Mouse (Mus musculus) lung, postnatal 0 days (tissue): ENCODE data around the gene Rrp7a.

Experiments used
- CTCF ChIP-seq: IDR thresholded peaks from 2 replicates; pipeline ENCODE4 v1.5.1; 2016; ENCODE audit warnings: antibody characterized with exemption, mild to moderate bottlenecking
- EP300 ChIP-seq: IDR thresholded peaks from 2 replicates; pipeline ENCODE4 v1.6.1; 2016; ENCODE audit warnings: antibody characterized with exemption, mild to moderate bottlenecking, control low read depth

DNA sequence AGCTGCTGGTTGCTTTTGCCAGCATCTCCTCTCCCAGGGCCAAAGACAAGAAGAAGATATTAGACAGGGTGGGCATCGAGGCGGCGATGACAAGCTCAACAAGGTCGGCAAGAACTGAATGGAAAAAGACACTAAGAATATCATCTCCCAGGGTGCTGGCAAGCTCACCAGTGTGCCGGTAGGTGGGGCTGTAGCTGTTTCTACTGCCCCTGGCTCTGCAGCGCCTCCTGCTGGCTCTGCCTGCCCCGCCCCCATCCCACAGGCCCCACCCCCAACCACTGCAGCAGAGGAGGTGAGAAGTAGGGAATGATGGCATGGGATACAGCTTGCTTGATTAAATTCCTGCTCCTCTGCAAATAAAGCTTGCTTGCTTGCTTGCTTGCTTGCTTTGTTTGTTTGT lies 36.7 kb downstream of the Rrp7a start:
- TF ChIP-seq CTCF, result peak; percentile 73
- no peak for TF ChIP-seq EP300
